Mouse (Mus musculus) limb, embryonic 15.5 days (tissue): ENCODE results near the gene Nol12. TPM values are rescaled to one million over a fixed set of nuclear protein-coding genes. Genes with fewer than 3 reads are reported as not detected.

Experiments
- ATAC-seq: fragments of 200-750 bp; cut with Nextera tagmentation; 2 replicates; pipeline ENCODE4 v1.8.0; 2017; ENCODE audit warnings: low read depth, moderate TSS enrichment; ENCODE audit not compliant: insufficient number of reproducible peaks, low FRiP score, low TSS enrichment
- H3K27ac ChIP-seq: fragments of 300-500 bp; sonication (generic); 2 replicates; pipeline ENCODE4 v1.5.1; 2015; ENCODE audit warnings: moderate library complexity, mild to moderate bottlenecking, inconsistent platforms
- H3K27me3 ChIP-seq: fragments of 300-500 bp; sonication (generic); 2 replicates; pipeline ENCODE4 v1.6.1; 2015; ENCODE audit warnings: inconsistent platforms
- H3K36me3 ChIP-seq: fragments of 300-500 bp; sonication (generic); 2 replicates; pipeline ENCODE4 v1.6.1; 2015; ENCODE audit warnings: inconsistent platforms
- H3K4me1 ChIP-seq: fragments of 300-500 bp; sonication (generic); 2 replicates; pipeline ENCODE4 v1.6.1; 2015; ENCODE audit warnings: inconsistent platforms
- H3K4me2 ChIP-seq: fragments of 300-500 bp; sonication (generic); 2 replicates; pipeline ENCODE4 v1.6.1; 2015; ENCODE audit warnings: mild to moderate bottlenecking, inconsistent platforms
- H3K4me3 ChIP-seq: fragments of 300-500 bp; sonication (generic); 2 replicates; pipeline ENCODE4 v1.5.1; 2015; ENCODE audit warnings: mild to moderate bottlenecking, inconsistent platforms
- H3K9ac ChIP-seq: fragments of 300-500 bp; sonication (generic); 2 replicates; pipeline ENCODE4 v1.6.1; 2015; ENCODE audit warnings: inconsistent platforms
- H3K9me3 ChIP-seq: fragments of 300-500 bp; sonication (generic); 2 replicates; pipeline ENCODE4 v1.6.1; 2016; ENCODE audit warnings: inconsistent platforms
- whole genome bisulfite sequencing: fragments of 180-500 bp; shearing (Covaris S2); methylation state at CpG from one replicate; pipeline ENCODE4 v1.1.7; 2015; 5-methylcytosine and 5-hydroxymethylcytosine counted together
- microRNA-seq: library from miRNA; unstranded; fragments of <30 nt; microRNA quantifications from one replicate; pipeline ENCODE4, GENCODE M21; 2016
- polyA plus RNA-seq: library from polyadenylated mRNA; unstranded; fragments of >200 nt; fragmentation: Nextera tagmentation; extraction: Ambion mirVana; gene quantifications from 2 replicates; pipeline ENCODE4 v1.2.1, GENCODE M21; 2015

Nol12 gene
- polyA plus RNA-seq, 1 experiment from 2014 or later = 53.2 TPM

DNA sequence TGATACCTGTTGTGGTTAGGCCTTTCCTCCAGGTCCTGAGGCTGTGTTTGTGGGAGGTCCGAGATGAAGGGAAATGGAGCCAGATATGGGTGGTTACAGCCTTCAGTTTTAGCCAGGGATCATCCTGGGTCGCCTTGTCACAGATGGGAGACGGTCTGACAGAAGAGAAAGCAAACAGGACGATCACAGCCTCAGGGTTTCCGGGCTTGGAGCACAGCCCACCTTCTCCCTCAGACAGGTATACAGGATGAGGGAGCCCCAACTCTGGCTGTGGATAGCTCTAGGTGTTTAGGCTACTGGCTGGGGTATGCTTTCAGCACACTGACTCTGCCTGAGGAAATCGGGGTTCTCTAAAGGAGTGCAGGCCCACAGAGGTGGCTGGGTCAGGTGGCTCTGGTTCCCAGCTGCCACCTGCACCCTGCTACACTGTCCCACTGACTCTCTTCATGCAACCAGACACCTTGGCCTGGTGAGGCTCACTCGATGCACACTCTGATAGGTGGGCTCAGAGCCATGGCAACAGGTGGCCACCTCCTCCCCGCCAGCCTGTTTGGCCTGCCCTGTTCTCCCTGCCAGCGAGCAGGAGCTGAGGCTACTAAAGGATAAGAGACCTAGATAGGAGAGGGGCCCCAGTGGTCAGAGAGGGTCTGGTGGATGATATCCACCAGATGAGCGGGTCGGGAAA, 51.9 kb downstream of the Nol12 start:
- no peak overlapping the region for H3K9ac ChIP-seq
- no peak overlapping the region for H3K4me2 ChIP-seq
- H3K4me1 ChIP-seq = peaks cover 59% of the 10 kb centered on the region
- no peaks in the 10 kb centered on the region for H3K27me3 ChIP-seq
- H3K9me3 ChIP-seq = no peaks in the 10 kb centered on the region
- no peak overlapping the region for H3K27ac ChIP-seq
- no peak for ATAC-seq
- peaks cover 47% of the 10 kb centered on the region for H3K36me3 ChIP-seq
- WGBS = 61% methylated on average over 11 of the region's 11 CpGs
- no peak overlapping the region for H3K4me3 ChIP-seq

DNA sequence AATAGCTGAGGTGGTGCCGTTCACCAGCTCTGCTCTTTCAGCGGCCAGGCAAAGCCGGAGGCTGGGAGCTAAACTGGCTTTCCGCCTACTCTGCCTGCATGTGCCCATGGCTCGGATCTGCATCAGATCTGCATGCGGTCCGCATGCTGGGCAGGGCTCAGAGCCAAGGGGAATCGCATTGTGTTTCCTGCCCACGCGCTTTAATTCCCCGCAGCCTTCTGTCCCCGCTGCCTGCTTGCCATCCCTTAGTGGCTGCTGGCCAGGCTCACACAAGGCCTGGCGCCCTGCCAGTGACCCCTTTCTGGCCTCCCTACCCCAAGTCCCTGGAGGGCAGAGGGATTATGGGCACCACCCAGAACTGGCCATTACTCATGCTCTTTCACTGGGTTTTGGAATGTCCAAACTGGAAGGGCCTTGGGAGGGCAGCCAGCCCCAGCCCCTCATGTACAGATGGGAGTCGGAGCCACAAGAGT, 53.8 kb downstream of the Nol12 start:
- Histone ChIP-seq H3K27me3 (no peaks in the 10 kb centered on the region), H3K9me3 (no peaks in the 10 kb centered on the region), H3K4me3 (no peak overlapping the region), H3K4me2 (no peak overlapping the region), H3K36me3 (peaks cover 65% of the 10 kb centered on the region), H3K27ac (peak overlapping the region; percentile 57), H3K4me1 (peaks cover 52% of the 10 kb centered on the region), H3K9ac (no peak overlapping the region)
- 40% methylated on average over 14 of the region's 14 CpGs for WGBS
- ATAC-seq = no peak

DNA sequence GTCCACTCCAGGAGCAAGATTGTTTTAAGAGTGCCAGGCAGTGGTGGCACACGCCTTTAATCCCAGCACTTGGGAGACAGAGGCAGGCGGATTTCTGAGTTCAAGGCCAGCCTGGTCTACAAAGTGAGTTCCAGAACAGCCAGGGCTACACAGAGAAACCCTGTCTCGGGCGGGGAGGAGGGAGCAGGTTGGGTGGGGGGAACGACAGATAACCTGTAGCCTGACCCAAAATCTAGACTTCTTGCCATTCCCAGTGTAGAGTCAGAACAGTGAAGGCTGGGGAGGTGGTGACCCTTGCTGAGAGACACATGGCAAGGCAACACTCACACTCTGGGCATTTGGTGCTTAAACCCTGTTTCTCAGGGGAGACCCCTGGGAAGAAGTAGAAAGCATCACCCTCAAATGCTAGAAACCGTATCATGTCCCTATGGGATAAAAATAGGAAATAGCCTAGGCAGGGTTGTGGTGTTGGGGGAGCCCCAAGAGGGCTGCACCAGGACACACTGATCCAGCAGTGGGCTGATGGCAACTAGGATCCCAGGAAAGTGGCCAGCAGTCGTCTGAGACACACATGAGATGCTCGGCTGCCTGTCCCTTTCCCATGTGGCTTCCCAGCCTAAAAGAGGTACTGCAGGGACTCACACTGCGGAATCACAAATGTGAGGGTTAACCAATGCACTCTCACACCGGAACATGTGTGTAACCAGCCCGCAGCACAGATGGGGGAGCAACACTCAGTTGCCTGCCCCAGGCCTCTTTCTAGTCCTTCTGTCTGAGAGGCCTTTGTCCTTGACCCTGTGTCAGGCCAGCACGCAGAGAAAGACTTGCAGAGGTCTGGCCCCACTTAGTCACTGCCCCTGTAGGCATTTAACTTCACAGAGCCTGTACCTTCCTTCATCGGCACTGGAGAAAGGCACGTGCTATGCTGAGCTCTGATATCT, 54.7 kb downstream of the Nol12 start:
- ATAC-seq = no peak
- Histone ChIP-seq H3K4me2 (no peak overlapping the region), H3K4me1 (peaks cover 43% of the 10 kb centered on the region), H3K4me3 (no peak overlapping the region), H3K27me3 (no peaks in the 10 kb centered on the region), H3K36me3 (peaks cover 74% of the 10 kb centered on the region), H3K9me3 (no peaks in the 10 kb centered on the region), H3K27ac (no peak overlapping the region), H3K9ac (no peak overlapping the region)
- WGBS = 86% methylated on average over 14 of the region's 14 CpGs

DNA sequence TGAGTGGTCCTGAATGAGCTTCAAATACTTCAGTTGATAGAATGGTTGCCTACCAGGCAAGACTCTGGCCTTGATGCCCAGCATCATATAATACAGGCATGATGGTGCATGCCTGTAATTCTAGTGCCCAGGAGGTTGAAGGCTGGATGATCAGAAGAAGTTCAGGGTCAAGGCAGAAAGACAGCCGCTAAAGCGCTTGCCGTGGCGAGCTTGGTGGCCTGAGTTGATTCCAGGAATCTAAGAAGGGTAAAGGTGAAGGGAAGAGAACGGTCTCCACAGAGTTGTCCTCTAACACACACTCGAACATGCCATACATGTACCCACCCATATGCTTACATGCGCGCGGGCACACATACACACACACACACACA, 55.3 kb downstream of the Nol12 start:
- Histone ChIP-seq H3K9me3 (no peaks in the 10 kb centered on the region), H3K4me1 (peaks cover 37% of the 10 kb centered on the region), H3K4me3 (no peak overlapping the region), H3K4me2 (no peak overlapping the region), H3K9ac (no peak overlapping the region), H3K27me3 (no peaks in the 10 kb centered on the region), H3K36me3 (peaks cover 81% of the 10 kb centered on the region), H3K27ac (no peak overlapping the region)
- WGBS = 97% methylated on average over 9 of the region's 9 CpGs
- no peak for ATAC-seq

DNA sequence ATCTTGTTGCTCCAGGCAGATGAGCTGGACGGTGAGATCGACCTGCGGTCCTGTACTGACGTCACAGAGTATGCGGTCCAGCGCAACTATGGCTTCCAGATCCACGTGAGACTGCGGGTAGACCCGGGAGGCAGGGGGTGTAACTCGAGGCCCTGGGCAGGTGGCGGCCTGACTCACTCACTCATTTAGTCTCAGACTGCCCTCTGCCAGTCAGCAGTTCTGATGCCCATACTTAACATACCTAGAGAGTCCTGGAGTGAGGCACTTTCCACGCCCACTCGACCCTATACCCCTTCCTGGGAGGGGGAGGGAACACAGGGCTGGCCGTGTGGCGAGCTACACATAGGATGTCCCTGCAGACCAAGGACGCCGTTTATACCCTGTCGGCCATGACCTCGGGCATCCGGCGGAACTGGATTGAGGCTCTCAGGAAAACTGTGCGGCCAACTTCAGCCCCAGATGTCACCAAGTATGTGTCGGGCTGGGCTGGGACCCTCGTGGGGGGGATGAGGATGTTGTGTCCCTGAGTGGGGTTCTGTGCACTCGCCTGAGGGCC, 56.3 kb downstream of the Nol12 start:
- Histone ChIP-seq H3K4me3 (no peak overlapping the region), H3K36me3 (peaks cover 88% of the 10 kb centered on the region), H3K9ac (no peak overlapping the region), H3K9me3 (no peaks in the 10 kb centered on the region), H3K27ac (no peak overlapping the region), H3K4me1 (peaks cover 28% of the 10 kb centered on the region), H3K4me2 (no peak overlapping the region), H3K27me3 (no peaks in the 10 kb centered on the region)
- ATAC-seq = no peak
- 93% methylated on average over 25 of the region's 25 CpGs for WGBS

DNA sequence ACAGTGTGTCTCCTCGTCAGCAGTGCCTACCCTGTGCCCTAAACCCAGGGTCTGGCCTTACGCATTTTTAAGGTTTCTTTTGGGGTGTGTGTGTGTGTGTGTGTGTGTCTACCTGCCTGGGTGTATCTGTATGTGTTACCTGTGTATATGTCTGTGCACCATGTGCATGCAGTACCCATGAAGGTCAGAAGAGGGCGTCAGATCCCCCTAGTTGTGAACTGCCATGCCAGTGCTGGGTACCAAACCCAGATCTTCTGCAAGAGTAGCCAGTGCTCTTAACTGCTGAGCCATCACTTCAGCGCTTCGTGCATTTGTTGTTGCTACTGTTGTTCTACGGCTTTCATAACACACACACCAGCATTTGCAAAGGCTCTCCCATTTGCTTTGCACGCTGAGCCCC, 57.5 kb downstream of the Nol12 start:
- no peaks in the 10 kb centered on the region for H3K27me3 ChIP-seq
- no peak overlapping the region for H3K4me3 ChIP-seq
- no peak overlapping the region for H3K4me2 ChIP-seq
- H3K4me1 ChIP-seq = peaks cover 16% of the 10 kb centered on the region
- no peak overlapping the region for H3K9ac ChIP-seq
- 94% methylated on average over 7 of the region's 7 CpGs for WGBS
- peaks cover 93% of the 10 kb centered on the region for H3K36me3 ChIP-seq
- ATAC-seq = no peak
- no peak overlapping the region for H3K27ac ChIP-seq
- no peaks in the 10 kb centered on the region for H3K9me3 ChIP-seq

DNA sequence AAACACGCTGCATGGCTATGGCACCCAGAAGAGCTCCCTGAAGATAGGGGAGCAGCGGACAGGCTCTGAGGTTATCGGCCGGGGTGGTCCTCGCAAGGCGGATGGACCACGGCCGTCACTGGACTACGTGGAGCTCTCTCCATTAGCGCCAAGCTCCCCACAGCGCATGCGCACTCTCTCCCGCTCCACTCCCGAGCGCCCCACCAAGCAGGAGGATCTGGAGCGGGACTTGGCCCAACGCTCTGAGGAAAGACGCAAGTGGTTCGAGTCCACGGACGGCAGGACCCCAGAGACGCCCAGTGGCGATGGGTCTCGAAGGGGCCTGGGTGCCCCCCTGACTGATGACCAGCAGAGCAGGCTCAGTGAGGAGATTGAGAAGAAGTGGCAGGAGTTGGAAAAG, 58.2 kb downstream of the Nol12 start:
- Histone ChIP-seq H3K9ac (no peak overlapping the region), H3K36me3 (peaks cover 92% of the 10 kb centered on the region), H3K4me2 (no peak overlapping the region), H3K4me3 (no peak overlapping the region), H3K4me1 (peaks cover 10% of the 10 kb centered on the region), H3K9me3 (no peaks in the 10 kb centered on the region), H3K27ac (no peak overlapping the region), H3K27me3 (no peaks in the 10 kb centered on the region)
- ATAC-seq = no peak
- WGBS = 97% methylated on average over 24 of the region's 24 CpGs

Small RNAs within 50 kb of the gene (microRNA-seq; reads per million reads assigned to microRNA genes)
- not detected for gene Mir6955

Other genes with a start within 250 kb of the Nol12 start
- 0.05 and 0.22 TPM in 2 replicates for gene Elfn2, start 216.2 kb upstream of the Nol12 start, polyA plus RNA-seq
- gene Mfng, start 161.5 kb upstream of the Nol12 start, polyA plus RNA-seq = 15.1 and 16.3 TPM in 2 replicates
- 3.4 and 3.8 TPM in 2 replicates for gene Card10, start 131.9 kb upstream of the Nol12 start, polyA plus RNA-seq
- gene Cdc42ep1, start 92.3 kb upstream of the Nol12 start, polyA plus RNA-seq = 26.5 and 30.0 TPM in 2 replicates
- gene Lgals2, start 79.4 kb upstream of the Nol12 start, polyA plus RNA-seq = 0.65 and 0.73 TPM in 2 replicates
- gene Gga1, start 57.7 kb upstream of the Nol12 start, polyA plus RNA-seq = 53.2 and 54.4 TPM in 2 replicates
- gene Gm49510, start 35.3 kb upstream of the Nol12 start, polyA plus RNA-seq = 0.50 and 0.65 TPM in 2 replicates
- 55.2 and 61.1 TPM in 2 replicates for gene Sh3bp1, start 35.2 kb upstream of the Nol12 start, polyA plus RNA-seq
- gene Pdxp, start 21.0 kb upstream of the Nol12 start, polyA plus RNA-seq = 13.0 and 15.0 TPM in 2 replicates
- 2,795 and 2,816 TPM in 2 replicates for gene Lgals1, start 8.2 kb upstream of the Nol12 start, polyA plus RNA-seq
- 54.8 and 59.2 TPM in 2 replicates for gene Triobp, start 12.8 kb downstream of the Nol12 start, polyA plus RNA-seq
- gene H1f0, start 93.5 kb downstream of the Nol12 start, polyA plus RNA-seq = 487 and 628 TPM in 2 replicates
- gene Galr3, start 107.0 kb downstream of the Nol12 start, polyA plus RNA-seq = 0.13 TPM in 1 of 2 replicates, not detected in the other
- 43.9 and 46.6 TPM in 2 replicates for gene Ankrd54, start 128.0 kb downstream of the Nol12 start, polyA plus RNA-seq
- gene Eif3l, start 140.2 kb downstream of the Nol12 start, polyA plus RNA-seq = 203 and 206 TPM in 2 replicates
- gene Micall1, start 174.0 kb downstream of the Nol12 start, polyA plus RNA-seq = 15.1 and 16.3 TPM in 2 replicates
- 295 and 310 TPM in 2 replicates for gene Polr2f, start 206.1 kb downstream of the Nol12 start, polyA plus RNA-seq
- 6.3 and 8.5 TPM in 2 replicates for gene 1700088E04Rik, start 206.3 kb downstream of the Nol12 start, polyA plus RNA-seq
- 4.2 and 5.2 TPM in 2 replicates for gene Sox10, start 230.3 kb downstream of the Nol12 start, polyA plus RNA-seq